Mouse (Mus musculus): ENCODE data around the gene Gm49388.

The Gm49388 gene

DNA sequence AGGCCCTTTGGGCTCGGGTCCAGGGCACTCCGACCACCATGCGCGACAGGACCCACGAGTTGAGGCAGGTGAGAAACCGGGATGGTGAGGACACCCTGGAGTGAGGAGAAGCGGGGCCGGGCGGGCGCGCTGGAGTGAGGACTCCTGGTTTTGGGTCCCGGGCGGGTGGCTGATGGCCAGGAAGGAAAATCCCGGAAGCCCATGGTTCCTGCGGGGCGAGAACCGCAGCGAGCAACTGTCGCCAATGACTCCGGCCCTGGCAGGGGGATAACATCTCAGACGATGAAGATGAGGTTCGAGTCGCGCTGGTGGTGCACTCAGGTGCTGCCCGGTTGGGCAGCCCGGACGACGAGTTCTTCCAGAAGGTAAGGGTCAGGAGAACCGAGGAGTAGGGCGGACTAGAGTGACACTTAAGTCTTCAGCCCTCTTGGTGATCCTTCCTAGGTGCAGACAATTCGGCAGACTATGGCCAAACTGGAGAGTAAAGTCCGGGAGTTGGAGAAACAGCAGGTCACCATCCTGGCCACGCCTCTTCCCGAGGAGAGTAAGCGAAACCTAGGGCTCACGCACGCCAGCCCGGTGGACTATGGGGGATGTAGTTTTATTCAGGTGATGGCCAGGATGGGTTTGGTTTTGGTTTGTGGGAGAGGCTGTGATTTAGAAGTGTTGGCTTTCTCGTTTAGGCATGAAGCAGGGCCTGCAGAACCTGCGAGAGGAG, 56.8 kb downstream of the Gm49388 start:
- peak; percentile 91 for DNase-seq

DNA sequence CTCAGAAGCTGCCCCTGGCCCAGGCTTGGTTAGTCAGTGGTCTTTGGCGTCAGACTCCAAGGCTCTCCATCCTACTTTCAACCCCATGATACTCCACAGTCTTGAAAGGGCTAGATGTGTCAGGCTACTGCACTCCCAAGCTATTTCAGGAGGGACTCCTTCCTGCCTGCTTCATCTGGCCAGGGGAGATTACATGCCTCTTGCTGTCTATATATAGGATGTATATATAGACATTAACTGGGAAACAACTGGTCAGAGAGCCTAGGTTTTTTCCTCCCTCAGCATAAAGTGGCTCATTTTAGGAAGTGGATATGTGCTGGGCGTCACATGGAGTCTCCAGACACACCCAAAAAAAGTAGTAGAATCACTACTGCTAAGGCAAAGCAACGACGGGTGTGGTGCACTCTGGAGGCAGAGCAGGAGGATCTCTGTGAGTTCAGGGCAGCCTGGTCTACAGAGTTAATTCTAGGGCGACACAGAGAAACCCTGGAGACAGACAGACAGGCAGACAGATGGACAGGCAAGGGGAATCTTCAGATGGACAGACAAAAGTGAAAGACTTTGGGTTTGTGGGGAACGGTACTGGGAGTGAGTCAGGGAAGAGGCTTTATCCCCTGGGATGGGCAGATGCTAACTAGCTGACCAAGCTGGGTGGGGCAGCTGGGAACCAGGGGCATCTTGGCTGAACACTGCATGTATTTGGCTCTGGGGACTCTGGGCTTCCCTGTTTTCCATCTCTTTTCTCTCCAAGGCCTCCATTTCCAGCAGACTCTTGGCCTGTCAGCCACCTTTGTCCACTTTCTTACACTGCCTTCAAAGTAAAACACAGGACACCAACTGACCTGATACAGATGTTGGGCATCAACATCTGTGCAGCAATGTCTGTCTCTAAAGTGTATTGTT, 64.8 kb downstream of the Gm49388 start:
- DNase-seq, result no peak

DNA sequence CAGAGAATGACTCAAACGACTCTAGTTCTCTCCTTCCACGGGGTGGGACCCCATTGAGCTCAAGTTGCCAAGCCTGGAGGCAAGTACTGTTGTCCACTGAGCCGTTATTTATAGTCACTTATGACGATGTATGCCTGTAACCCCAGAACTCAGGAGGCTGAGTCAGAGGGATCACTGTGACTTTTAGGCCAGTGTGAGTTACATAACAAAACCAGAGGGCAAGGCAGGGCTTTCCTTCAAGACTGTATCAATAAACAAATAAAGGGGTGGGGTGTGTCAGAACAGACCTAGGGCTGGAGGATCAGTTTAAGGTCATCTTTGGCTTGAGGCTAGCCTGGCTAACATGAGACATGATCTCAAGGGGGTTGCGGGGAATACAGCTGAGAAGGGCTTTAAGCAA, 65.5 kb downstream of the Gm49388 start:
- no peak for DNase-seq
